Comparison of ENCODE assay signal across 12 mouse cellular contexts in the genomic region with DNA sequence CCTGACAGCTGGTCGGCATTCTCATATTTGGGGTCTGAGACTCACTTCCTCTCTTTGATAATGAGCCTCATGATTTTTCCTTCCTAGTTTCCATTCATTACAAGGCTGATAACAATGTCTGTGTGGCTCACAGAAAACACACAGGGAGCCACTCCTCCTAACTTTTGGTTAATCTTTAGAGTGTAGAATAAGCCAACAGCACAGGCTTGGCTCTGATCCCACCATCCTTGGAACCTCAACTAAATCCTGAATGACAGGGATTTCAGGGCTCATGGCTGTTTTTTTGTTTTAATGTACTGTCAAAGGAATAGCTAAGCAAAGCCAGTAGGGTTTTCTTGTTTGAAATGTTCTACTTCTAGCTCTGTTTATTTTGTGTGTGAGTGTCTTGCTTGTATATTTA. TPM values are rescaled to one million over a fixed set of nuclear protein-coding genes. Genes with fewer than 3 reads are reported as not detected.
"Had no signal": no experiment of that assay in that cellular context is flagged by ENCODE, and none has a peak within 500 bp of the region (broad histone marks: within the 10 kb centered on the region; RNA-seq: fewer than 3 reads in every experiment).

No protein-coding gene starts in this region.

- H3K9ac ChIP-seq: liver, embryonic 13.5 days; liver, postnatal 0 days; lung, embryonic 15.5 days; midbrain, embryonic 13.5 days had no signal

- ATAC-seq: hindbrain, postnatal 0 days; liver, postnatal 0 days; midbrain, embryonic 13.5 days had no signal

- DNase-seq: liver, embryonic 13.5 days; liver, postnatal 0 days; lung, postnatal 14 days; right cerebral cortex, postnatal 25 days; thymus, postnatal 4 days had no signal

- H3K9me3 ChIP-seq: limb, embryonic 10.5 days; liver, embryonic 13.5 days; lung, embryonic 15.5 days; midbrain, embryonic 13.5 days had no signal

- H3K27me3 ChIP-seq: liver, embryonic 13.5 days; lung, embryonic 15.5 days; midbrain, embryonic 13.5 days had no signal

- H3K27ac ChIP-seq: hindbrain, postnatal 0 days; kidney, postnatal 0 days; layer of hippocampus, adult 2 months; limb, embryonic 10.5 days; liver, embryonic 13.5 days; lung, embryonic 15.5 days; midbrain, embryonic 13.5 days had no signal

- H3K4me3 ChIP-seq: layer of hippocampus, adult 2 months; limb, embryonic 10.5 days; liver, embryonic 13.5 days; lung, embryonic 15.5 days; midbrain, embryonic 13.5 days had no signal

- H3K4me2 ChIP-seq: liver, embryonic 13.5 days; lung, embryonic 15.5 days; midbrain, embryonic 13.5 days had no signal

RNA-seq across cellular contexts. Expression of a gene that starts 10.5 kb away (rescaled TPM):
- total RNA-seq: left cerebral cortex, postnatal 10 days had no signal
